Mouse (Mus musculus): Measurements from ENCODE around the gene Spop. TPM values are rescaled to one million over a fixed set of nuclear protein-coding genes. Genes with fewer than 3 reads are reported as not detected.
A peak's percentile ranks its signal among the peaks of the same experiment; 100 is the strongest.

The Spop gene
- polyA plus RNA-seq, 1 experiment, result 20.4 TPM

GRCm38 (mm10) chr11:95446580-95447305 lies 32.9 kb downstream of the Spop start:
- peaks cover 28% of the 10 kb centered on the region for H3K36me3 ChIP-seq (replicated peaks; ENCODE audit: low read length)
- no peaks in the 10 kb centered on the region for H3K27me3 ChIP-seq (replicated peaks)
- H3K4me3 ChIP-seq (replicated peaks), result no peak overlapping the region
- H3K4me1 ChIP-seq, result peaks cover 32% of the 10 kb centered on the region
- TF ChIP-seq GATA1 (IDR thresholded peaks at IDR 0.05; ENCODE audit: borderline replicate concordance, low read length) (no peak), FLI1 (IDR thresholded peaks at IDR 0.05; ENCODE audit: low read length) (no peak)
- H3K9me3 ChIP-seq, result no peaks in the 10 kb centered on the region

DNA sequence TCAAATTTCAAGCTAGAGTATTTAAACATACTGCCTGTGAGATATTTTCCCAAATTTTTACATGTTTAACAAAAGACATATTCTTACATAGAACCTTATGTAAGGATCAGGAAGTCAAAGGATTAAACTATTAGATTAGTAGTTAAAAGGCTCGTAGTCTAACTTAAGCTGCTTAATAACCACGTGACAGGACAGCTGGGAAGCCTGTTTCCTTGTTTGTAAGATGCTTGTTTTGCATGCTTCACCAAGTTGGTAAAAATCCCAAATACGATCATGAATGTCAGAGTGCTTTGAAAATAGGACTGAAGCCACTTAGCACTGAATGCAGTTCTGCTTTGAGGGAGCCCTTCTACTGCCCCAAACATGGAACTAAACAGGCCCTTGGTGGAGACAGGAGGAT lies 34.5 kb downstream of the Spop start:
- Histone ChIP-seq H3K27me3 (replicated peaks) (no peaks in the 10 kb centered on the region), H3K4me3 (replicated peaks) (no peak overlapping the region), H3K4me1 (peaks cover 26% of the 10 kb centered on the region), H3K9me3 (no peaks in the 10 kb centered on the region), H3K36me3 (replicated peaks; ENCODE audit: low read length) (peaks cover 38% of the 10 kb centered on the region)
- TF ChIP-seq FLI1 (IDR thresholded peaks at IDR 0.05; ENCODE audit: low read length), result no peak
- TF ChIP-seq GATA1 (IDR thresholded peaks at IDR 0.05; ENCODE audit: borderline replicate concordance, low read length), result no peak

DNA sequence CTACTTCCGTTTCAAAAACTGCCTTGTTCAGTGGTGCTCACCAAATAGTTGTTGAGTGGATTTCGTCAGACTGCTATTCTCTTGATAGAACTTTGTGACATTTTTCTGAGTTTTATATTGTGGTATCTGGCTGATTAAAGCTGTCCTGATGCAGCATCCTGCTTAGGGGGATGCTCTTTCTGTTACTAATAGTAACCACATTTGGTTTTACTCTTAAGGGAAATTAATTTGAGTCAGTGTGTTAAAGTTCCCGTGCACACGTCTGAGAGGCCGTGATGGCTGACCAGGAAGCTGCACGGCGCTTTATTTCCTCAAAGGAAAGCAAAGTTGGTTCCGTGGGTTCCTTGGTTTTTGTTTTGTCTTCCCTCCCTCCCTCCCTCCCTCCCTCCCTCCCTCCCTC lies 41.5 kb downstream of the Spop start:
- peaks cover 16% of the 10 kb centered on the region; the same call in 1 of the 2 replicates for H3K4me1 ChIP-seq
- peak overlapping the region; percentile 53 for H3K4me3 ChIP-seq (replicated peaks)
- no peak for TF ChIP-seq FLI1 (IDR thresholded peaks at IDR 0.05; ENCODE audit: low read length)
- no peak for TF ChIP-seq GATA1 (IDR thresholded peaks at IDR 0.05; ENCODE audit: borderline replicate concordance, low read length)
- H3K9me3 ChIP-seq, result no peaks in the 10 kb centered on the region
- peaks cover 38% of the 10 kb centered on the region for H3K36me3 ChIP-seq (replicated peaks; ENCODE audit: low read length)
- H3K27me3 ChIP-seq (replicated peaks), result no peaks in the 10 kb centered on the region

DNA sequence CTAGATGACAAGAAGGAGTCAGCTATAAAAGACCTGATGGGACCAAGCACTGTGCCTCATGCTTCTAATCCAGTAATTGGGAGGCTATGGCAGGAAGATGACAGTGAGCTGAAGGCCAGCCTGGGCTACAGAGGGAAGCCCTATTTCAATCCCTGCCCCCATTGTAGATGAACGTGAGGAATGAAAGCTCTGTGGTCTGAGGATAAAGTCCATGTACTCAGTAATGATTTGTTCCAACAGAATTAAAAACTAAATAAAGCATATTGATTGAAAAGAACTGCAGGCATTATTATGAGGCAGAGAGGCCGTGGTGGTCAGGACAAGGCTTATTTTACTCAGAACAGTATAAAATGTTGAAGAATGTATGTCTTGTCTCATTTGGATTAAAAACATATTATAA lies 47.0 kb downstream of the Spop start:
- Histone ChIP-seq H3K9me3 (no peaks in the 10 kb centered on the region), H3K36me3 (replicated peaks; ENCODE audit: low read length) (peaks cover 33% of the 10 kb centered on the region), H3K4me3 (replicated peaks) (no peak overlapping the region), H3K27me3 (replicated peaks) (no peaks in the 10 kb centered on the region), H3K4me1 (peaks cover 18% of the 10 kb centered on the region)
- TF ChIP-seq GATA1 (IDR thresholded peaks at IDR 0.05; ENCODE audit: borderline replicate concordance, low read length) (no peak), FLI1 (IDR thresholded peaks at IDR 0.05; ENCODE audit: low read length) (no peak)

GRCm38 (mm10) chr11:95462168-95462567 lies 48.3 kb downstream of the Spop start:
- peaks cover 37% of the 10 kb centered on the region for H3K36me3 ChIP-seq (replicated peaks; ENCODE audit: low read length)
- no peak overlapping the region for H3K4me3 ChIP-seq (replicated peaks)
- no peaks in the 10 kb centered on the region for H3K27me3 ChIP-seq (replicated peaks)
- peaks cover 14% of the 10 kb centered on the region for H3K4me1 ChIP-seq
- no peaks in the 10 kb centered on the region for H3K9me3 ChIP-seq
- no peak for TF ChIP-seq FLI1 (IDR thresholded peaks at IDR 0.05; ENCODE audit: low read length)
- no peak for TF ChIP-seq GATA1 (IDR thresholded peaks at IDR 0.05; ENCODE audit: borderline replicate concordance, low read length)

DNA sequence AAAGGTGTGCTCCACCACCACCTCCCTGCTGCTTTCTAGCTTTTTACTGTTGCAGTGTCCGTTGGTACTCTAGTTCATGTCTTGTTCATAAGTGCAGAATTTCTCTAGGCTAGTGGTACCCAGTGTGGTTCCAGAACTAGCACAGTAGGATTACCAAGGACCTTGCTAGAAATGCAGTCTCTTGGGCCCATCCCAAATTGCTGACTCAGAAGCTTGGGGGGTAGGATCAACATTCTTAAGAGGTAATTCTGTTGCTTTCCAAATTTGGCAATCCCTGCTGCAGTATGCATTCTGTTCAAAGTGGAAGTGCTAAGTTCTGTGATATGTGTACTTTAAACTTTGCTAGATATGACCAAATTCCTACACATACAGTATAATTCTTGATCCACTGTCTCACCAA lies 53.9 kb downstream of the Spop start:
- Histone ChIP-seq H3K4me1 (0 out of 2 replicates have a peak, but pooled peaks cover 4% of the 10 kb centered on the region), H3K4me3 (replicated peaks) (no peak overlapping the region), H3K27me3 (replicated peaks) (no peaks in the 10 kb centered on the region), H3K9me3 (no peaks in the 10 kb centered on the region), H3K36me3 (replicated peaks; ENCODE audit: low read length) (peaks cover 43% of the 10 kb centered on the region)
- no peak for TF ChIP-seq FLI1 (IDR thresholded peaks at IDR 0.05; ENCODE audit: low read length)
- TF ChIP-seq GATA1 (IDR thresholded peaks at IDR 0.05; ENCODE audit: borderline replicate concordance, low read length), result no peak

- no peak for TF ChIP-seq FLI1 (IDR thresholded peaks at IDR 0.05; ENCODE audit: low read length)
- no peak for TF ChIP-seq GATA1 (IDR thresholded peaks at IDR 0.05; ENCODE audit: borderline replicate concordance, low read length)
- peaks cover 84% of the 10 kb centered on the region for H3K36me3 ChIP-seq (replicated peaks; ENCODE audit: low read length)
- no peaks in the 10 kb centered on the region for H3K9me3 ChIP-seq
- H3K4me1 ChIP-seq, result peaks cover 24% of the 10 kb centered on the region
- no peaks in the 10 kb centered on the region for H3K27me3 ChIP-seq (replicated peaks)
- H3K4me3 ChIP-seq (replicated peaks), result no peak overlapping the region
Measured at GRCm38 (mm10) chr11:95472942-95473341, 59.1 kb downstream of the Spop start.

DNA sequence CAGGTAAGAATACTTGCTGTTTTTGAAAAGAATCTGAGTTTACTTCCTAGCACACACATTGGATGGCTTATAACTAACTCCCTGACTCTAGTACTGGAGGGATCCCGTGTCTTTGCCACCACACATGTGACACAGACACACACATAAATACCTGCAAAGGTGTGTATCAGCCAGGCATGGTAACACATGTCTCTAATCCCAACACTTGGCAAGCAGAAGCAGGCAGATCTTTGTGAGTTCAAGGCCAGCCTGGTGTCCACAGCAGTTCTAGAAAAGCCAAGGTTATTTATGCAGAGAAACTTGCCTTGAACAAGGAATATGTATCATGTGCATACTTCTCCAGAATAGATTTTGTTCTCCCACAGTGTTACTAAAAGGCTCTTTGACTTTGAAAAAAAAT lies 59.6 kb downstream of the Spop start:
- no peak for TF ChIP-seq GATA1 (IDR thresholded peaks at IDR 0.05; ENCODE audit: borderline replicate concordance, low read length)
- no peak for TF ChIP-seq FLI1 (IDR thresholded peaks at IDR 0.05; ENCODE audit: low read length)
- Histone ChIP-seq H3K27me3 (replicated peaks) (no peaks in the 10 kb centered on the region), H3K9me3 (no peaks in the 10 kb centered on the region), H3K36me3 (replicated peaks; ENCODE audit: low read length) (peaks cover 83% of the 10 kb centered on the region), H3K4me3 (replicated peaks) (no peak overlapping the region), H3K4me1 (peaks cover 20% of the 10 kb centered on the region)

GRCm38 (mm10) chr11:95476323-95476722 lies 62.4 kb downstream of the Spop start:
- Histone ChIP-seq H3K27me3 (replicated peaks) (no peaks in the 10 kb centered on the region), H3K36me3 (replicated peaks; ENCODE audit: low read length) (peaks cover 91% of the 10 kb centered on the region), H3K9me3 (no peaks in the 10 kb centered on the region), H3K4me3 (replicated peaks) (no peak overlapping the region), H3K4me1 (peaks cover 20% of the 10 kb centered on the region)
- no peak for TF ChIP-seq FLI1 (IDR thresholded peaks at IDR 0.05; ENCODE audit: low read length)
- TF ChIP-seq GATA1 (IDR thresholded peaks at IDR 0.05; ENCODE audit: borderline replicate concordance, low read length), result no peak

DNA sequence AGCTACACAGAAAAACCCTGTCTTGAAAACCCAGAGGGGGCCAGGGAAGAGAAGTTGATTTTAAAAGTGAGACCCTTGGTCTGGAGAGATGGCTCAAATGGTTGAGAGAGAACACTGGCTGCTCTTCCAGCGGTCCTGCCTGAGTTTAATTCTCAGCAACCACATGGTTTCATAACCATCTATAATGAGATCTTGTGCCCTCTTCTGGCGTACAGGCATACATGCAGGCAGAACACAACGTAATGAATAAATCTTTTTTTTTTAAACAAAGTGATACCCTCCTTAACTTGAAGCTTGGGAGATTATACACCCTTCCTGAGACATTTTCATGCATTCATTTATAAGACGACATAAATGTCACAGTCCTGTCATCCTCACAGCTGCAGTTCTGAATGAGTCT lies 65.6 kb downstream of the Spop start:
- no peak for TF ChIP-seq GATA1 (IDR thresholded peaks at IDR 0.05; ENCODE audit: borderline replicate concordance, low read length)
- TF ChIP-seq FLI1 (IDR thresholded peaks at IDR 0.05; ENCODE audit: low read length), result no peak
- H3K9me3 ChIP-seq, result no peaks in the 10 kb centered on the region
- H3K36me3 ChIP-seq (replicated peaks; ENCODE audit: low read length), result peaks cover 91% of the 10 kb centered on the region
- H3K4me3 ChIP-seq (replicated peaks), result no peak overlapping the region
- peaks cover 20% of the 10 kb centered on the region for H3K4me1 ChIP-seq
- H3K27me3 ChIP-seq (replicated peaks), result no peaks in the 10 kb centered on the region

Measured in megakaryocyte, embryonic 14.5 days (primary cell).